Comparison of ENCODE assay signal across 8 mouse cellular contexts in genomic region chr7:4657521-4658127, GRCm38 (mm10). TPM values are rescaled to one million over a fixed set of nuclear protein-coding genes. Genes with fewer than 3 reads are reported as not detected.
DNase-seq lines count a peak whose midpoint lies in the region; ATAC-seq and TF ChIP-seq lines count a peak whose summit lies in the region.

No protein-coding gene starts in this region.

- peak overlapping the region; percentile 98; the same call in 1 of the 2 replicates for H3K27ac ChIP-seq in hindbrain, embryonic 15.5 days (replicated peaks)
- H3K27ac ChIP-seq in liver, embryonic 14.5 days: peak overlapping the region; percentile 72
- H3K27ac ChIP-seq in olfactory bulb, adult 2 months (ENCODE audit: insufficient read depth, low read depth, low read length): no peak overlapping the region

- TF ChIP-seq POLR2A in olfactory bulb, adult 2 months (IDR thresholded peaks at IDR 0.05; ENCODE audit: insufficient read depth, low read depth, low read length): no peak

- no peak for ATAC-seq in hindbrain, embryonic 15.5 days (ENCODE audit: low FRiP score, low read depth)
- ATAC-seq in liver, embryonic 14.5 days (ENCODE audit: insufficient read depth): no peak

- H3K4me3 ChIP-seq in hindbrain, embryonic 15.5 days: peak overlapping the region; percentile 90
- peak overlapping the region; percentile 73 to 99 for H3K4me3 ChIP-seq in liver, embryonic 14.5 days (ENCODE audit: insufficient read depth in 1 of 2, low read depth in 2 of 2, low read length in 2 of 2)
- H3K4me3 ChIP-seq in olfactory bulb, adult 2 months (ENCODE audit: insufficient read depth, low read depth, low read length): peak overlapping the region; percentile 100

- peak overlapping the region; percentile 98 for H3K9ac ChIP-seq in hindbrain, embryonic 15.5 days
- H3K9ac ChIP-seq in liver, embryonic 14.5 days (replicated peaks): peak overlapping the region; percentile 94

- no peak for TF ChIP-seq EP300 in liver, embryonic 14.5 days (IDR thresholded peaks at IDR 0.05; ENCODE audit: low read depth)

- peak; percentile 27 for DNase-seq in adrenal gland, postnatal 10 days
- no peak for DNase-seq in adrenal gland, adult 18-20 months (ENCODE audit: low spot score in 2 of 2)
- peak; percentile 70 for DNase-seq in right cerebral cortex, adult 18-20 months
- no peak for DNase-seq in right cerebral cortex, postnatal 4 days
- no peak for DNase-seq in liver, embryonic 14.5 days (ENCODE audit: low read depth in 3 of 3, low spot score in 3 of 3)
- DNase-seq in thymus, adult 18-20 months: no peak

- peaks cover 11% of the 10 kb centered on the region; the same call in 1 of the 2 replicates for H3K36me3 ChIP-seq in hindbrain, embryonic 15.5 days
- H3K36me3 ChIP-seq in liver, embryonic 14.5 days (replicated peaks; ENCODE audit: control insufficient read depth, insufficient read depth, low read depth): peaks cover 8% of the 10 kb centered on the region

- peak overlapping the region; percentile 75 for H3K4me2 ChIP-seq in hindbrain, embryonic 15.5 days
- H3K4me2 ChIP-seq in liver, embryonic 14.5 days (ENCODE audit: low read depth): peak overlapping the region; percentile 99

- H3K27me3 ChIP-seq in hindbrain, embryonic 15.5 days: no peaks in the 10 kb centered on the region
- no peaks in the 10 kb centered on the region for H3K27me3 ChIP-seq in liver, embryonic 14.5 days (ENCODE audit: control insufficient read depth, insufficient read depth, low read length)

- WGBS in hindbrain, embryonic 15.5 days: 53% methylated on average over 9 of the region's 9 CpGs
- 25% methylated on average over 9 of the region's 9 CpGs for WGBS in liver, embryonic 14.5 days (ENCODE audit: insufficient replicate concordance)
- 20% methylated on average over 9 of the region's 9 CpGs for WGBS in olfactory bulb, adult 2 months

- H3K9me3 ChIP-seq in hindbrain, embryonic 15.5 days: no peaks in the 10 kb centered on the region
- no peaks in the 10 kb centered on the region for H3K9me3 ChIP-seq in liver, embryonic 14.5 days (ENCODE audit: control insufficient read depth, low read length)

- no peak for TF ChIP-seq CTCF in liver, embryonic 14.5 days (IDR thresholded peaks at IDR 0.05; ENCODE audit: low read depth)
- TF ChIP-seq CTCF in olfactory bulb, adult 2 months (IDR thresholded peaks at IDR 0.05; ENCODE audit: insufficient read depth, low read depth, low read length): no peak

- H3K4me1 ChIP-seq in hindbrain, embryonic 15.5 days (replicated peaks): peaks cover 61% of the 10 kb centered on the region
- H3K4me1 ChIP-seq in liver, embryonic 14.5 days (replicated peaks; ENCODE audit: control insufficient read depth in 2 of 2, insufficient read depth in 2 of 2, low read length in 1 of 2): peaks cover 33 to 35% of the 10 kb centered on the region in 2 experiments
- H3K4me1 ChIP-seq in olfactory bulb, adult 2 months (ENCODE audit: control insufficient read depth, insufficient read depth, low read length): peaks cover 23% of the 10 kb centered on the region

RNA-seq across cellular contexts. Expression of gene Ppp6r1, which starts 1.2 kb away (rescaled TPM):
- total RNA-seq in adrenal gland, postnatal 10 days (2021): 10 to 100 TPM; 74.0 to 83.3 TPM
- total RNA-seq in adrenal gland, adult 18-20 months (2021): 10 to 100 TPM; 79.2 to 98.8 TPM
- 10.0 and 10.2 TPM in 2 replicates for polyA plus RNA-seq in hindbrain, embryonic 15.5 days (2015; fragmentation: Nextera tagmentation; extraction: Ambion mirVana)
- 30.8 and 33.6 TPM in 2 replicates for polyA plus RNA-seq in liver, embryonic 14.5 days (2012; rRNA removed)
- polyA plus RNA-seq in liver, embryonic 14.5 days (2014; fragmentation: Nextera tagmentation; extraction: Ambion mirVana): 4.3 and 5.1 TPM in 2 replicates
- 310 and 891 TPM in 2 replicates for polyA plus RNA-seq in olfactory bulb, adult 2 months (2012; ENCODE audit: insufficient read depth, insufficient read length, low replicate concordance, missing spikeins)

RNA-seq across cellular contexts. Expression of gene Tmem86b, which starts 26.4 kb away (rescaled TPM):
- 10 to 100 TPM; 12.7 to 14.7 TPM for total RNA-seq in adrenal gland, postnatal 10 days (2021)
- 1 to 10 TPM; 7.4 to 9.6 TPM for total RNA-seq in adrenal gland, adult 18-20 months (2021)
- 2.3 and 2.5 TPM in 2 replicates for polyA plus RNA-seq in hindbrain, embryonic 15.5 days (2015; fragmentation: Nextera tagmentation; extraction: Ambion mirVana)
- 36.4 and 51.0 TPM in 2 replicates for polyA plus RNA-seq in liver, embryonic 14.5 days (2012; rRNA removed)
- polyA plus RNA-seq in liver, embryonic 14.5 days (2014; fragmentation: Nextera tagmentation; extraction: Ambion mirVana): 30.5 and 32.9 TPM in 2 replicates
- not detected in 2 replicates for polyA plus RNA-seq in olfactory bulb, adult 2 months (2012; ENCODE audit: insufficient read depth, insufficient read length, low replicate concordance, missing spikeins)

RNA-seq across cellular contexts. Expression of gene Hspbp1, which starts 27.2 kb away (rescaled TPM):
- total RNA-seq in adrenal gland, postnatal 10 days (2021): 10 to 100 TPM; 36.1 to 36.7 TPM
- total RNA-seq in adrenal gland, adult 18-20 months (2021): 10 to 100 TPM; 47.8 TPM
- polyA plus RNA-seq in hindbrain, embryonic 15.5 days (2015; fragmentation: Nextera tagmentation; extraction: Ambion mirVana): 168 and 171 TPM in 2 replicates
- 28.2 and 38.5 TPM in 2 replicates for polyA plus RNA-seq in liver, embryonic 14.5 days (2012; rRNA removed)
- polyA plus RNA-seq in liver, embryonic 14.5 days (2014; fragmentation: Nextera tagmentation; extraction: Ambion mirVana): 56.7 and 60.6 TPM in 2 replicates
- polyA plus RNA-seq in olfactory bulb, adult 2 months (2012; ENCODE audit: insufficient read depth, insufficient read length, low replicate concordance, missing spikeins): not detected in 2 replicates

RNA-seq across cellular contexts. Expression of gene Brsk1, which starts 32.8 kb away (rescaled TPM):
- 10 to 100 TPM in 1 of 2 experiments, 1 to 10 TPM in 1; 7.5 to 11.8 TPM for total RNA-seq in adrenal gland, postnatal 10 days (2021)
- 1 to 10 TPM; 4.0 to 5.3 TPM for total RNA-seq in adrenal gland, adult 18-20 months (2021)
- polyA plus RNA-seq in hindbrain, embryonic 15.5 days (2015; fragmentation: Nextera tagmentation; extraction: Ambion mirVana): 7.1 and 8.7 TPM in 2 replicates
- polyA plus RNA-seq in liver, embryonic 14.5 days (2012; rRNA removed): 0.39 and 0.54 TPM in 2 replicates
- polyA plus RNA-seq in liver, embryonic 14.5 days (2014; fragmentation: Nextera tagmentation; extraction: Ambion mirVana): not detected in 2 replicates
- not detected in 2 replicates for polyA plus RNA-seq in olfactory bulb, adult 2 months (2012; ENCODE audit: insufficient read depth, insufficient read length, low replicate concordance, missing spikeins)

RNA-seq across cellular contexts. Expression of gene Ptprh, which starts 53.8 kb away (rescaled TPM):
- total RNA-seq in adrenal gland, postnatal 10 days (2021): not detected
- total RNA-seq in adrenal gland, adult 18-20 months (2021): not detected
- 1.2 and 1.3 TPM in 2 replicates for polyA plus RNA-seq in hindbrain, embryonic 15.5 days (2015; fragmentation: Nextera tagmentation; extraction: Ambion mirVana)
- not detected in 2 replicates for polyA plus RNA-seq in liver, embryonic 14.5 days (2012; rRNA removed)
- not detected in 2 replicates for polyA plus RNA-seq in liver, embryonic 14.5 days (2014; fragmentation: Nextera tagmentation; extraction: Ambion mirVana)
- polyA plus RNA-seq in olfactory bulb, adult 2 months (2012; ENCODE audit: insufficient read depth, insufficient read length, low replicate concordance, missing spikeins): not detected in 2 replicates

Comparison
In these comparisons a context has a peak if more than half of its experiments do, and no peak if none do; other contexts are left out.
1. DNase-seq: peak in adrenal gland, postnatal 10 days (single experiment) and right cerebral cortex, adult 18-20 months (single experiment); none in adrenal gland, adult 18-20 months (0 of 2), right cerebral cortex, postnatal 4 days (single experiment), liver, embryonic 14.5 days (0 of 3) and thymus, adult 18-20 months (0 of 2).
2. RNA of gene Hspbp1, which starts 27.2 kb away (polyA plus RNA-seq): 168 to 171 TPM in hindbrain, embryonic 15.5 days and 28.2 to 60.6 TPM in liver, embryonic 14.5 days; not detected in olfactory bulb, adult 2 months; every median in the first group is over 10 times any median in the second.
3. Peak in every context shown above with its lines, with median percentiles within 50 percentile points of each other: H3K4me3 ChIP-seq.